Mouse (Mus musculus) spleen, postnatal 4 days (tissue): ENCODE results near the gene Gm5741.

Source experiments
- DNase-seq, 2 experiments: peaks; one replicate each; pipeline ENCODE4 v3.0.0; 2022; ENCODE audit warnings: low spot score in 2 of 2

Gm5741 gene

GRCm38 (mm10) chr8:85029271-85029670, 38.5 kb downstream of the Gm5741 start:
- DNase-seq = peak in 1 of 2 experiments; percentile 63

- no peak for DNase-seq
Measured at GRCm38 (mm10) chr8:85027922-85028321, 39.9 kb downstream of the Gm5741 start.

GRCm38 (mm10) chr8:85027516-85027855, 40.3 kb downstream of the Gm5741 start:
- DNase-seq = peak in 1 of 2 experiments; percentile 38

DNA sequence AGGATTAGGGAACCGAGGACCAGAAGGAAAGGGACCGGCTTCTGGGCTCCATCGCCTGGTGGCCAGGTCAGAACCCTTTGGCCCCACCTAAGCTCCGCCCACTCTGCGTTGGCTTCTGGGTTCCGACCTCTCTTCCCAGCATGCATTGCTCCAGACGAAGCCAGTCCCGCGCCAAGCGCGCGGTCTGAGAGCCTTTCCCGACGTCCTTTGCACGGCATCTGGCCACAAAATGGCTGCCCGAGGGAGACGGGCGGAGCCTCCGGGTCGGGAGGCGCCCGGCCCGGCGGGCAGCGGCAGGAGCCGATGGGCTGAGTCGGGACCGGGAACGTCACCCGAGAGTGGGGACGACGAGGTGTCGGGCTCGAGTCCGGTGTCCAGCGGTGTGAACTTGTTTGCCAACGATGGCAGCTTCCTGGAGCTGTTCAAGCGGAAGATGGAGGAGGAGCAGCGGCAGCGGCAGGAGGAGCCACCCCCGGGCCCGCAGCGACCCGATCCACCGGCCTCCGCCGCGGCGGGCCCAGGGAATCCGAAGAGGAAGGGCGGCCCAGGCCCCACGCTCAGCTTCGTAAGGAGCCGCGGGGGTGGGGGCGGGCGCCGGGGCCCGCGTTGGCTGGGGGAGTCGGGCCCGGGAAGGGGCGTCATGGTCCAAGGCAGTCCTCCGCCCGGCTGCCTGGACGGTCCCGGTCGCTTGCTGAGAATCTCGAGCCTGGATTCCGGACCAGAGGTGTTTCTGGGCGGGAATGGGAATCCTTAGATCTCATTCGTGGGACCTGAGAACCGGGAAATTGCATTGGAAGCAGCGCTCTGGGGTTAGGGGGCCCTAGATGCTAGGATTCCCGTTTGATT, 40.9 kb downstream of the Gm5741 start, which contains the start of gene Trir:
TSS of gene Trir (plus strand) at position 154 of the 846 bp plus-strand sequence.
- DNase-seq = peak; percentile 98 to 99

- DNase-seq = peak; percentile 76 to 88
Measured at GRCm38 (mm10) chr8:85025098-85025932, 42.5 kb downstream of the Gm5741 start, which contains the start of gene Asna1. TSS of gene Asna1 (minus strand) at chr8:85025281.

GRCm38 (mm10) chr8:85023846-85024245, 43.9 kb downstream of the Gm5741 start:
- DNase-seq = no peak

DNA sequence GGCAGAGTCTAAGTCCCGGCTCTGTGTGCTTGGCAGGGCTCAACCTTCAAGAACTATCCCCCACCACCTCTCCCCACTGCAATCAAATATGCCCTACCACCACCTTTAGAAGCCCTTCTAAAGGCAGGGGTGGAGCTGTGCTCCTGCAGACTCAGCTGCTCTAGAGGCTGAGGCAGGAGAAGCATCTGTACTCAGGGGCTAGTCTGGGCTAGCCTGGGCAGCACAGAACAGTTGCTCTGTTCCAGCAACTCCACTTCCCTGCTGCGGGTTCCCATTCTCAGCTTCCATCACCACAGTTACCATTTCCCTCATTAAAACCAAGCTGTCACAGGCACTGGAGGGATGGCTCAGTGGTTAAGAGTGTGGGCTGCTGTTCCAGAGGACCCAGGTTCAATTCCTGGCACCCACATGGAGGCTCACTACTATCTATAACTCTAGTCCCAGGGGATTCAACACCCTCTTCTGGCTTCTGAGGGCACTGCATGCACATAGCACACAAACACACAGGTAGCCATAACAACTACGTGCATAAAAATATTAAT, 46.2 kb downstream of the Gm5741 start:
- no peak for DNase-seq
